Mouse (Mus musculus): ENCODE results near the gene Map3k12. TPM values are rescaled to one million over a fixed set of nuclear protein-coding genes. Genes with fewer than 3 reads are reported as not detected.
A peak's percentile ranks its signal among the peaks of the same experiment; 100 is the strongest.

The Map3k12 gene
- polyA plus RNA-seq, 1 experiment, result 2.6 TPM

- 97% methylated on average over 9 of the region's 9 CpGs for WGBS
Observed at GRCm38 (mm10) chr15:102468675-102469370, 48.0 kb downstream of the Map3k12 start.

GRCm38 (mm10) chr15:102463666-102464065, 53.2 kb downstream of the Map3k12 start:
- no peak for DNase-seq (ENCODE audit: low read depth, low spot score)

More at GRCm38 (mm10) chr15:102468675-102469370, 48.0 kb downstream of the Map3k12 start:
- DNase-seq (ENCODE audit: low read depth, low spot score), result no peak

GRCm38 (mm10) chr15:102461430-102462075, 55.3 kb downstream of the Map3k12 start:
- 52% methylated on average over 9 of the region's 9 CpGs for WGBS
- DNase-seq (ENCODE audit: low read depth, low spot score), result no peak

GRCm38 (mm10) chr15:102460971-102461370, 55.9 kb downstream of the Map3k12 start:
- 22% methylated on average over 4 of the region's 4 CpGs for WGBS
- no peak for DNase-seq (ENCODE audit: low read depth, low spot score)

- 58% methylated on average over 12 of the region's 12 CpGs for WGBS
- DNase-seq (ENCODE audit: low read depth, low spot score), result no peak
Observed at GRCm38 (mm10) chr15:102460409-102460808, 56.5 kb downstream of the Map3k12 start.

- DNase-seq (ENCODE audit: low read depth, low spot score), result no peak
- WGBS, result 12% methylated on average over 5 of the region's 5 CpGs
Observed at GRCm38 (mm10) chr15:102459847-102460246, 57.0 kb downstream of the Map3k12 start.

DNA sequence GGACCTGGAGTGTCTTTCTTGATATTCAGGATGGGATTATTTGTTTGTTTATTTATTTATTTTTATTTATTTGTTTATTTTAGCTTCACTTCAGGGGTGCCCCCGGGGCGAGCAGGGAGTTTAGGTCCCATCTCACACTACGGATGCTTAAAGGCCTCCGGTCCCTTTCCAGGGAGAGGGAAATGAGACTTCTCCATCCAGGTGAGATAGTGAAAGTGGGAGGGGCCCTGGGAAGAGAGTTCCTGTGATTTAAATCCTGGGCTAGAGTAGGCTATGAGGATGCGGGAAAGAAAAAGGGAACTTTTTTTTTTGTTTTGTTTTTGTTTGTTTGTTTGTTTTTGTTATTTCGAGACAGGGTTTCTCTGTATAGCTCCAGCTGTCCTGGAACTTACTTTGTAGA, 57.5 kb downstream of the Map3k12 start:
- 10% methylated on average over 6 of the region's 6 CpGs for WGBS
- DNase-seq (ENCODE audit: low read depth, low spot score), result no peak

- under 1% methylated on average over 19 of the region's 19 CpGs for WGBS
- peak; percentile 100 for DNase-seq (ENCODE audit: low read depth, low spot score)
Observed at GRCm38 (mm10) chr15:102458904-102459317, 58.0 kb downstream of the Map3k12 start, which contains the start of gene Prr13. Gene Prr13, plus strand, starts transcription at chr15:102459028.

GRCm38 (mm10) chr15:102458050-102458736, 58.7 kb downstream of the Map3k12 start:
- 73% methylated on average over 5 of the region's 5 CpGs for WGBS
- no peak for DNase-seq (ENCODE audit: low read depth, low spot score)

- 51% methylated on average over 6 of the region's 6 CpGs for WGBS
- no peak for DNase-seq (ENCODE audit: low read depth, low spot score)
Observed at GRCm38 (mm10) chr15:102455993-102456392, 60.9 kb downstream of the Map3k12 start.

DNA sequence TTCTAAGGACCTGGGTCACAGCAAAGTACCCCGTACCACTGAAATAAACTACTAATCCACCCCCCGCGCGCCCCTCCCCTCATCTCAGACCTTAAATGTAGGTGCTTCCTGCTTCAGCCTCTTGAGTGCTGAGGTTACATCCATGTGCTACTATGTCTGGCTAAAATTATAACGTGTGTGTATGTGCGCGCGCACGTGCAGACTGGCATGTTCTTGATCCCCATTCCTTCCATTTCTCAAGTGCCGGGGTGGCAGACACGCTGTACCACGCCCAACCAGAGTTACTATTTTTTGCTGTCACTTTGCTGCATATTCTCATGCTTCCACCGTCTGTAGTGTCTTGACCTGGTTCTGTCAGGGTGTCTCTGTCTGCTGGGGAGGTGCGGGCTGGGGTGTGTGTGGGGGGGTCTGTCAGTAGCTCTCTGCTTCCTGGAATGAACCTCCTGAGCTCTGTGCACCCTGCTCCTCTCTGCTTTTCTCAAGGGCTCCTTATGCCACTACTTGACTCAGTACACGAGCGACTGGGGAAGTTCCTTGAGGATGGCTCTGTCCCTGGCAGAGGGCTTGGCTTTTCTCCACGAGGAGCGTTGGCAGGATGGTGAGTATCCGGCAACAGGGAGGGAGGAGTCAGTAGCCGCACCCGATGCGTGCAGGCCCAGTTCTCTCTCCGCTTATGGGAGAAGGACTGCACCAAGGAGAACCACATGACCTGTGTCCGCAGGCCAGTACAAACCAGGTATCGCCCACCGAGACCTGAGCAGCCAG, 65.0 kb downstream of the Map3k12 start:
- no peak for DNase-seq (ENCODE audit: low read depth, low spot score)
- WGBS, result 59% methylated on average over 26 of the region's 26 CpGs

DNA sequence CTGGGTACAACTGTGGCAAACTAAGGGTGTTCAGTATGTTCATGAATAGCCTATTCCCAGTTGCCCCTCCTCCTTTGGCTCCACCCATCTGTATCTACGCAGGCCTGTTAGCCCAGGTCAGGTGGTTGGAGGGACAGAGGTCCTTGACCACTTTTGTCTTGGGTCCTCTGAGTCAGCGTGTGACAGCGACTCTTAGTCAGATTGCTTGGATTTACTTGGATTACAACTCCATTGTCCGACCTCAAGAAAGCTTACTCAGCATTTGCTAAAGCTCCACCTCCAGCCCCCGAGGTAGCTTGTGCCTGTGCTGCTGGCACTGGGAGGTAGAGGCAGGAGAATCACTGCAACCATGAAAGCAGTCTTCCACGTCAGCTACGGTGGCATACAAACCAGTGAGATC, 65.9 kb downstream of the Map3k12 start:
- WGBS, result 16% methylated on average over 7 of the region's 7 CpGs
- DNase-seq (ENCODE audit: low read depth, low spot score), result no peak

DNA sequence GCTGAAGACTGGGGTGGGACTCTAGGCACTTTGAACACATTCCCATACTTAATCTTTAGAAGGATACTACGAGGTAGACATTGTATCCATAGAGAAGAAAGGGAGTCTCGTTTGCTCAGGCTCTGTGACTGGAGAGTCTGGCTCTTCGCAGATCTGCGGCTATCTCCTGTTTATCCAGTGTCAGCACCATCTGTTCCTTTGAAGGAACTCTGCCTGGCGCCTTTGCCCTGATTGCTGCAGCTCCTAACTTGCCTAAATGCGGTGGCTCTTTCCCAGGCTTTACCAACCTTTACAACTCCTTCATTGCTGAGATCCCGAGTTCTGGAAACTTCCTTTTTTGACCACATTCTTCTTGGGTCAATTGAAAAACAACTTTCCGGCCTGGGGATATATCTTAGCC, 67.5 kb downstream of the Map3k12 start:
- 71% methylated on average over 8 of the region's 8 CpGs for WGBS

More for the DNA sequence above, 67.5 kb downstream of the Map3k12 start:
- DNase-seq (ENCODE audit: low read depth, low spot score), result no peak

Other genes starting within 250 kb of the Map3k12 start
- not detected in 2 replicates for gene Gm9918, start 246.5 kb downstream of the Map3k12 start, polyA plus RNA-seq (2012; rRNA removed)
- 52.4 and 57.1 TPM in 2 replicates for gene Mfsd5, start 237.6 kb downstream of the Map3k12 start, polyA plus RNA-seq (2012; rRNA removed)
- 14.8 and 16.1 TPM in 2 replicates for gene Espl1, start 220.8 kb downstream of the Map3k12 start, polyA plus RNA-seq (2012; rRNA removed)
- 97.0 and 98.7 TPM in 2 replicates for gene Pfdn5, start 190.9 kb downstream of the Map3k12 start, polyA plus RNA-seq (2012; rRNA removed)
- gene Myg1, start 185.4 kb downstream of the Map3k12 start, polyA plus RNA-seq (2012; rRNA removed), result 38.9 and 49.8 TPM in 2 replicates
- gene Aaas, start 166.3 kb downstream of the Map3k12 start, polyA plus RNA-seq (2012; rRNA removed), result 31.0 and 35.2 TPM in 2 replicates
- not detected in 2 replicates for gene Sp7, start 149.9 kb downstream of the Map3k12 start, polyA plus RNA-seq (2012; rRNA removed)
- gene Sp1, start 110.9 kb downstream of the Map3k12 start, polyA plus RNA-seq (2012; rRNA removed), result 10.3 and 19.7 TPM in 2 replicates
- 0.16 and 1.0 TPM in 2 replicates for gene Amhr2, start 71.7 kb downstream of the Map3k12 start, polyA plus RNA-seq (2012; rRNA removed)
- gene Prr13, start 58.0 kb downstream of the Map3k12 start, polyA plus RNA-seq (2012; rRNA removed), result 734 and 781 TPM in 2 replicates
- gene Pcbp2, start 46.5 kb downstream of the Map3k12 start, polyA plus RNA-seq (2012; rRNA removed), result 449 and 466 TPM in 2 replicates
- gene Gm10337, start 13.3 kb downstream of the Map3k12 start, polyA plus RNA-seq (2012; rRNA removed), result not detected in 2 replicates
- gene Tarbp2, start 1.1 kb upstream of the Map3k12 start, polyA plus RNA-seq (2012; rRNA removed), result 82.8 and 89.5 TPM in 2 replicates
- gene Npff, start 7.9 kb upstream of the Map3k12 start, polyA plus RNA-seq (2012; rRNA removed), result 3.1 and 3.6 TPM in 2 replicates
- not detected in 2 replicates for gene Gm28047, start 108.0 kb upstream of the Map3k12 start, polyA plus RNA-seq (2012; rRNA removed)
- 45.0 and 47.4 TPM in 2 replicates for gene Atf7, start 108.4 kb upstream of the Map3k12 start, polyA plus RNA-seq (2012; rRNA removed)
- gene Atp5g2, start 155.3 kb upstream of the Map3k12 start, polyA plus RNA-seq (2012; rRNA removed), result 376 and 414 TPM in 2 replicates
- 11.2 and 17.4 TPM in 2 replicates for gene Calcoco1, start 205.1 kb upstream of the Map3k12 start, polyA plus RNA-seq (2012; rRNA removed)